Mouse (Mus musculus) pancreas, adult 10 weeks (tissue): ENCODE data around the gene Crybb2. TPM values are rescaled to one million over a fixed set of nuclear protein-coding genes. Genes with fewer than 3 reads are reported as not detected.

ENCODE experiments used
- polyA plus RNA-seq: library from polyadenylated mRNA; stranded (reverse); fragments of 350-450 nt; fragmentation: Illumina TruSeq; extraction: RNeasy Lipid Tissue Mini Kit (QIAGEN cat#74804); gene quantifications from one replicate; pipeline ENCODE4 v1.2.3, GENCODE M21; 2015; ENCODE audit warnings: low read depth, low replicate concordance; ENCODE audit not compliant: insufficient read depth

The Crybb2 gene
- not detected for polyA plus RNA-seq

DNA sequence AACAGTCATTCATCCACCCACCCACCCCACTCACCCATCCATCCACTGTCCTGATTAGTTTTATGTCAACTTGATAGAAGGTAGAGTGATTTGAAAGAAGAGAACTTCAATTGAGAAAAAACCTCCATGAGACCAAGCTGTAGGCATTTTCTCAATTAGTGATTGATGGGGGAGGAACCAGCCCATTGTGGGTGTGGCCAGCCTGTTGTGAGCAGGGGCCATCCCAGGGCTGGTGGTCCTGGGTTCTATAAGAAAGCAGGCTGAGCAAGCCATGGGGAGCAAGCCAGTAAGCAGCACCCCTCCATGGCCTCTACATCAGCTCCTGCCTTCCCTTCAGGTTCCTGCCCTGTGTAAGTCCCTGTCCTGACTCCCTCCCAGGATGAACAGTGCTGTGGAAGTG lies at the start of gene Crybb2:
TSS of gene Crybb2 (minus strand) at position 101 of the 400 bp plus-strand sequence.

DNA sequence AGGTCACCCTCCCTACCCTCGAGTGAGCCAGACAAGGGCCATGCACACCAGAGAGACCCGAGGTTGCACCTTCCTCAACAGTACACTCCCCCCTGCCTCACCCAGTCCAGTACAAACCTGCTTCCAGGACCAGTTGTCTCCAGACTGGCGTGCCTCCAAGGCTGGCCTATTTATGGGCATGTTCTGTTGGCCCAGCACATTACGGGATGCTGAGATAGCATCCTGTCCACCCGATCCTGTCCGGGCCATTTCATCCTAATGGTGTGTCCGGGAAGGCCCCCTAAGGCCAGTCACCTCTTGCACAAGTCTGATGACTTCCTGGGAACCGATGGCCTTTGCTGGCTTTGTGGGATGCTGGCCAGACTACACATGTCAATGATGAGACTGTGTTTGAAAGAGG lies 11.5 kb upstream of the Crybb2 start, which contains the start of gene Crybb3:
TSS of gene Crybb3 (minus strand) at position 146 of the 400 bp plus-strand sequence.

DNA sequence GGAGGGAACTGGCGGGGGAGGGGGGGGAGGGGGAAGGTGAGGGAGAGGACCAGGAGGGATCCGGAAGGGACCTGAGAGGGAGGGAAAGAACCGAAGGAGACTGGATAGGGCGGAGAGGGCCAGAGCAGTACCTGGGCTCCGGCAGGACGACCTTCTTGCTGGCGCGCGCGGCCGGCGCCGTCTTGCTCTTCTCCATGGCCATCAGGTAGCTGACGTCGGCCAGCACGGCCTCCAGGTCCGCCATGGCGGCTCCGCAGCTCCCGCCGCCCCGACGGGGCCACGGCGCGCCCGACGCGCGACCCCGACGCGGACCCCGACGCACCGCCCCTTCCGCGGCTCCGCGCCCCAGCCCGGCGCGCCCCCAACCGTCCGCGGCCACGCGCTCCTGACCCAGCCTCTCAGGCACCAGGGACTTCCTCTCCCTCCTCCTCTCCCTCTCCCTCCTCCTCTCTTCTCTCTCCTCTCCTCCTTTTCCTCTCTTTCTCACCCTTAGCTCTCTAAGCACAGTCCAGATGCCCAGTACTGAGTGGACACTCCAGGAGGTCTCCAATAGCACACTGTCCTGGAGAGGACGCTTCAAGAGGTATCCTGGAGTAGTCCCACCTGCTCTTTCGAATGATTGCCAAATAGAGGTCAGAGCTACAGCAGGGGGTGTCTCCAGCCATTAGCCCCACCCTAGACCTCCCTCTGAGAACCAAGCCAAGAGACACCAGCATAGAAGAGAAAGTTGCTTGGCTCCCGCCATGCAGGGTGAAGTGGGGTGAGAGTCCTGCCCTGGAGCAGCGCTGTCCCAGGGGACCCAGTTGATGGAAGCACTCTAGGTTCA lies 54.5 kb downstream of the Crybb2 start, which contains the start of gene Grk3:
TSS of gene Grk3 (minus strand) at position 556 of the 826 bp plus-strand sequence.

Other genes with a start within 250 kb of the Crybb2 start
- gene Myo18b, start 173.8 kb downstream of the Crybb2 start, polyA plus RNA-seq = not detected
- 4.8 TPM for gene Grk3, start 54.3 kb downstream of the Crybb2 start, polyA plus RNA-seq
- gene Crybb3, start 11.5 kb upstream of the Crybb2 start, polyA plus RNA-seq = 3.1 TPM
- 10.7 TPM for gene 2900026A02Rik, start 151.1 kb upstream of the Crybb2 start, polyA plus RNA-seq
- not detected for gene Tmem211, start 156.8 kb upstream of the Crybb2 start, polyA plus RNA-seq
- 6.4 TPM for gene Sgsm1, start 240.7 kb upstream of the Crybb2 start, polyA plus RNA-seq